Mouse (Mus musculus) common myeloid progenitor, adult 5-6 weeks (primary cell): ENCODE data around the gene Gm3417. TPM values are rescaled to one million over a fixed set of nuclear protein-coding genes. Genes with fewer than 3 reads are reported as not detected.
A peak's percentile ranks its signal among the peaks of the same experiment; 100 is the strongest.
"Not testable (repeated sequence)": the region's sequence is repeated elsewhere in the genome, so short reads cannot be mapped to it uniquely, and the experiment has no call there.

Experiments
- ATAC-seq: replicated peaks from 2 replicates; pipeline ENCODE4 v1.8.0; 2016; ENCODE audit warnings: low read depth, mild to moderate bottlenecking, moderate TSS enrichment, inconsistent platforms; ENCODE audit not compliant: poor library complexity, severe bottlenecking
- total RNA-seq: library from RNA; stranded (forward); fragments of 200-1000, 187-1606 nt; gene quantifications from 2 replicates; pipeline ENCODE4 v1.2.3, GENCODE M21; 2017

Gene Gm3417
- total RNA-seq, 1 experiment from 2014 or later, result not detected

GRCm38 (mm10) chr17:14959979-14960378 is 18.6 kb downstream of the Gm3417 start:
- no peak for ATAC-seq

GRCm38 (mm10) chr17:14958686-14959327 is 19.8 kb downstream of the Gm3417 start:
- no peak for ATAC-seq

GRCm38 (mm10) chr17:14953452-14953851 is 25.1 kb downstream of the Gm3417 start:
- ATAC-seq, result peak; percentile 82

GRCm38 (mm10) chr17:14949161-14949827 is 29.3 kb downstream of the Gm3417 start:
- no peak for ATAC-seq

GRCm38 (mm10) chr17:14944551-14944950 is 34.0 kb downstream of the Gm3417 start:
- ATAC-seq, result no peak

GRCm38 (mm10) chr17:14943729-14944059 is 34.9 kb downstream of the Gm3417 start:
- peak; percentile 16; the same call in 1 of the 2 replicates for ATAC-seq

- peak; percentile 98 for ATAC-seq
Observed at GRCm38 (mm10) chr17:14943009-14943728, 35.4 kb downstream of the Gm3417 start, which contains the start of the genes Wdr27 and 1600012H06Rik. Wdr27 (minus strand) TSS chr17:14943158. 1600012H06Rik (plus strand) TSS chr17:14943184.

- ATAC-seq, result not testable (repeated sequence)
Observed at GRCm38 (mm10) chr17:14942181-14942580, 36.4 kb downstream of the Gm3417 start.

- no peak for ATAC-seq
Observed at GRCm38 (mm10) chr17:14935841-14936605, 42.6 kb downstream of the Gm3417 start.

GRCm38 (mm10) chr17:14935280-14935679 is 43.3 kb downstream of the Gm3417 start:
- ATAC-seq, result not testable (repeated sequence)

- ATAC-seq, result no peak
Observed at GRCm38 (mm10) chr17:14931469-14931868, 47.1 kb downstream of the Gm3417 start.

- peak; percentile 95 for ATAC-seq
Observed at GRCm38 (mm10) chr17:14930697-14931096, 47.9 kb downstream of the Gm3417 start.

GRCm38 (mm10) chr17:14928631-14929030 is 50.0 kb downstream of the Gm3417 start:
- ATAC-seq, result no peak

- no peak for ATAC-seq
Observed at GRCm38 (mm10) chr17:14927644-14928218, 50.9 kb downstream of the Gm3417 start.

GRCm38 (mm10) chr17:14921582-14921981 is 57.0 kb downstream of the Gm3417 start:
- peak; percentile 89 for ATAC-seq

GRCm38 (mm10) chr17:14917866-14918265 is 60.7 kb downstream of the Gm3417 start:
- ATAC-seq, result no peak

GRCm38 (mm10) chr17:14914401-14914800 is 64.2 kb downstream of the Gm3417 start:
- no peak for ATAC-seq
